Mouse (Mus musculus) spleen, adult 10 weeks (tissue): ENCODE results near the gene Sgms1. TPM values are rescaled to one million over a fixed set of nuclear protein-coding genes. Genes with fewer than 3 reads are reported as not detected.

Experiments used
- polyA plus RNA-seq: library from polyadenylated mRNA; stranded (reverse); fragments of 350-450 nt; fragmentation: Illumina TruSeq; extraction: RNeasy Lipid Tissue Mini Kit (QIAGEN cat#74804); gene quantifications from one replicate; pipeline ENCODE4 v1.2.3, GENCODE M21; 2015; ENCODE audit warnings: low replicate concordance; ENCODE audit not compliant: insufficient read depth

Sgms1 gene
- polyA plus RNA-seq = 48.9 TPM

GRCm38 (mm10) chr19:32389001-32389871, at the start of gene Sgms1:
Gene Sgms1, minus strand, starts transcription at chr19:32389714.

GRCm38 (mm10) chr19:32107771-32108306, 281.7 kb downstream of the Sgms1 start, which contains the start of gene Asah2:
Gene Asah2, minus strand, starts transcription at chr19:32108211.

Other genes starting within 250 kb of the Sgms1 start
- gene Rpl9-ps6, start 76.9 kb upstream of the Sgms1 start, polyA plus RNA-seq = 97.6 TPM
- 26.4 TPM for gene Minpp1, start 96.1 kb upstream of the Sgms1 start, polyA plus RNA-seq
- gene Papss2, start 206.1 kb upstream of the Sgms1 start, polyA plus RNA-seq = 9.3 TPM